19 mouse cellular contexts compared by ENCODE assay signal in the genomic region with DNA sequence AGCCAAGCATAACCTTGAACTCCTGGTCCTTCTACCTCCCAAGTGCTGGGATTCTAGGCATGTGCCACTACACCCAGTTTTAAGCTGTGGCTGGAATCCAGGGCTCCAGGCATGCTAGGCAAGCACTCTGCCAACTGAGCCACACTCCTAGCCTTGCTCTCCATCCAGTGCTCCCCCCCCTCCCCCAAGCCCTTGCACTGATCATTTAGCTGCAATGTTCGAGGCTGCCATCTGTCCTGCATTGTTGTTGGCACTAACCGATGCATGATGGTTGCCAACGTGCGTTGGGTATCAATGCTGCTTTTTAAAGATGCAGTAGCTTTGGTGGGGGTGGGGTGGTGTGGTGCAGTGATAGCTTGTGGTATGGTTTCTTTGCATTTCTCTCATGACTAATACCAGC. TPM values are rescaled to one million over a fixed set of nuclear protein-coding genes. Genes with fewer than 3 reads are reported as not detected.
DNase-seq lines count a peak whose midpoint lies in the region; ATAC-seq lines count a peak whose summit lies in the region.
"Had no signal": no experiment of that assay in that cellular context is flagged by ENCODE, and none has a peak within 500 bp of the region (broad histone marks: within the 10 kb centered on the region; RNA-seq: fewer than 3 reads in every experiment).

No protein-coding gene starts in this region.

- no peaks in the 10 kb centered on the region for H3K4me1 ChIP-seq in midbrain, embryonic 13.5 days (replicated peaks)
- H3K4me1 ChIP-seq in midbrain, embryonic 10.5 days, result 0 out of 2 replicates have a peak, but pooled peaks cover 7% of the 10 kb centered on the region
- H3K4me1 ChIP-seq in hindbrain, embryonic 15.5 days (replicated peaks), result no peaks in the 10 kb centered on the region
- H3K4me1 ChIP-seq in intestine, embryonic 15.5 days (replicated peaks), result no peaks in the 10 kb centered on the region
- H3K4me1 ChIP-seq: kidney, embryonic 15.5 days; stomach, embryonic 15.5 days had no signal

- no peak overlapping the region for H3K4me3 ChIP-seq in midbrain, embryonic 13.5 days (replicated peaks)
- H3K4me3 ChIP-seq in midbrain, embryonic 10.5 days, result no peak overlapping the region
- H3K4me3 ChIP-seq in hindbrain, embryonic 15.5 days, result no peak overlapping the region
- H3K4me3 ChIP-seq in intestine, embryonic 15.5 days (replicated peaks), result no peak overlapping the region
- H3K4me3 ChIP-seq: kidney, embryonic 15.5 days; limb, embryonic 15.5 days; stomach, embryonic 15.5 days had no signal

- H3K9me3 ChIP-seq in midbrain, embryonic 13.5 days, result no peaks in the 10 kb centered on the region
- no peaks in the 10 kb centered on the region for H3K9me3 ChIP-seq in midbrain, embryonic 10.5 days (replicated peaks)
- H3K9me3 ChIP-seq in hindbrain, embryonic 15.5 days, result no peaks in the 10 kb centered on the region
- H3K9me3 ChIP-seq in intestine, embryonic 15.5 days, result no peaks in the 10 kb centered on the region
- H3K9me3 ChIP-seq: kidney, embryonic 15.5 days; limb, embryonic 15.5 days; stomach, embryonic 15.5 days had no signal

- 72% methylated on average over 4 of the region's 4 CpGs for WGBS in midbrain, embryonic 13.5 days
- WGBS in midbrain, embryonic 10.5 days, result 85% methylated on average over 4 of the region's 4 CpGs
- 35% methylated on average over 4 of the region's 4 CpGs for WGBS in hindbrain, embryonic 15.5 days
- 85% methylated on average over 4 of the region's 4 CpGs for WGBS in intestine, embryonic 15.5 days

- peak; percentile 49 to 56 for DNase-seq in cerebellum, postnatal 14 days
- no peak for DNase-seq in midbrain, embryonic 10.5 days (ENCODE audit: low spot score)
- DNase-seq in layer of hippocampus, postnatal 10 days (ENCODE audit: low spot score in 2 of 2), result peak; percentile 23 to 32
- no peak for DNase-seq in thymus, adult 18-20 months
- DNase-seq: gastrocnemius, postnatal 36 days; lung, postnatal 10 days; spleen, adult 18-20 months; thymus, postnatal 25 days had no signal

- no peak overlapping the region for H3K9ac ChIP-seq in midbrain, embryonic 13.5 days (replicated peaks)
- no peak overlapping the region for H3K9ac ChIP-seq in hindbrain, embryonic 15.5 days
- H3K9ac ChIP-seq in intestine, embryonic 15.5 days, result no peak overlapping the region
- H3K9ac ChIP-seq: kidney, embryonic 15.5 days; limb, embryonic 15.5 days; stomach, embryonic 15.5 days had no signal

- H3K27ac ChIP-seq in midbrain, embryonic 13.5 days, result no peak overlapping the region
- H3K27ac ChIP-seq in midbrain, embryonic 10.5 days (replicated peaks), result no peak overlapping the region
- H3K27ac ChIP-seq in hindbrain, embryonic 15.5 days (replicated peaks), result no peak overlapping the region
- no peak overlapping the region for H3K27ac ChIP-seq in intestine, embryonic 15.5 days
- H3K27ac ChIP-seq: kidney, embryonic 15.5 days; limb, embryonic 15.5 days; stomach, embryonic 15.5 days had no signal

- H3K27me3 ChIP-seq in midbrain, embryonic 13.5 days, result no peaks in the 10 kb centered on the region
- no peaks in the 10 kb centered on the region for H3K27me3 ChIP-seq in midbrain, embryonic 10.5 days (ENCODE audit: low read depth, poor library complexity, severe bottlenecking)
- no peaks in the 10 kb centered on the region for H3K27me3 ChIP-seq in hindbrain, embryonic 15.5 days
- no peaks in the 10 kb centered on the region for H3K27me3 ChIP-seq in intestine, embryonic 15.5 days (replicated peaks)
- H3K27me3 ChIP-seq: kidney, embryonic 15.5 days; limb, embryonic 15.5 days; stomach, embryonic 15.5 days had no signal

- no peak for ATAC-seq in cerebellum, adult (ENCODE audit: insufficient number of reproducible peaks, low FRiP score, low TSS enrichment)
- 0 out of 2 replicates have a peak, but pooled peaks have one; percentile 28 for ATAC-seq in midbrain, embryonic 13.5 days
- ATAC-seq in hindbrain, embryonic 15.5 days (ENCODE audit: low FRiP score, low read depth), result peak; percentile 64; the same call in 1 of the 2 replicates
- no peak for ATAC-seq in intestine, embryonic 15.5 days
- ATAC-seq: intestine, embryonic 16.5 days had no signal

- no peak overlapping the region for H3K4me2 ChIP-seq in midbrain, embryonic 13.5 days (replicated peaks)
- H3K4me2 ChIP-seq in hindbrain, embryonic 15.5 days, result no peak overlapping the region
- H3K4me2 ChIP-seq in intestine, embryonic 15.5 days (replicated peaks), result no peak overlapping the region
- H3K4me2 ChIP-seq: heart, embryonic 11.5 days; kidney, embryonic 15.5 days; limb, embryonic 15.5 days; stomach, embryonic 15.5 days had no signal

- H3K36me3 ChIP-seq in midbrain, embryonic 13.5 days, result no peaks in the 10 kb centered on the region
- H3K36me3 ChIP-seq in midbrain, embryonic 10.5 days, result no peaks in the 10 kb centered on the region
- H3K36me3 ChIP-seq in hindbrain, embryonic 15.5 days, result no peaks in the 10 kb centered on the region
- H3K36me3 ChIP-seq in intestine, embryonic 15.5 days, result no peaks in the 10 kb centered on the region
- H3K36me3 ChIP-seq: kidney, embryonic 15.5 days; limb, embryonic 15.5 days; stomach, embryonic 15.5 days had no signal

RNA-seq across cellular contexts. Expression of gene Tnfrsf8, which starts 10.9 kb away (rescaled TPM):
- 0.07 and 0.24 TPM in 2 replicates for polyA plus RNA-seq in midbrain, embryonic 13.5 days (2015; fragmentation: Nextera tagmentation; extraction: Ambion mirVana)
- not detected in 2 replicates for polyA plus RNA-seq in midbrain, embryonic 10.5 days (2016; fragmentation: Nextera tagmentation; extraction: Ambion mirVana)
- 0.29 and 0.58 TPM in 2 replicates for polyA plus RNA-seq in hindbrain, embryonic 15.5 days (2015; fragmentation: Nextera tagmentation; extraction: Ambion mirVana)
- under 1 TPM; 0.47 to 0.73 TPM for total RNA-seq in layer of hippocampus, postnatal 10 days (2021)
- 0.11 TPM in 1 of 2 replicates, not detected in the other for polyA plus RNA-seq in intestine, embryonic 15.5 days (2015; fragmentation: Nextera tagmentation; extraction: Ambion mirVana)
- total RNA-seq: MEL had no signal
- polyA plus RNA-seq: intestine, embryonic 16.5 days; liver, embryonic 16.5 days had no signal

RNA-seq across cellular contexts. Expression of gene Tnfrsf1b, which starts 57.4 kb away (rescaled TPM):
- polyA plus RNA-seq in midbrain, embryonic 13.5 days (2015; fragmentation: Nextera tagmentation; extraction: Ambion mirVana), result 1.8 and 2.0 TPM in 2 replicates
- polyA plus RNA-seq in midbrain, embryonic 10.5 days (2016; fragmentation: Nextera tagmentation; extraction: Ambion mirVana), result 2.6 and 3.0 TPM in 2 replicates
- polyA plus RNA-seq in hindbrain, embryonic 15.5 days (2015; fragmentation: Nextera tagmentation; extraction: Ambion mirVana), result 3.8 and 5.1 TPM in 2 replicates
- 1 to 10 TPM; 2.5 TPM for total RNA-seq in layer of hippocampus, postnatal 10 days (2021)
- polyA plus RNA-seq in intestine, embryonic 15.5 days (2015; fragmentation: Nextera tagmentation; extraction: Ambion mirVana), result 5.3 and 5.9 TPM in 2 replicates

Comparison
In these comparisons a context has a peak if more than half of its experiments do, and no peak if none do; other contexts are left out.
1. DNase-seq: peak in cerebellum, postnatal 14 days (2 of 2) and layer of hippocampus, postnatal 10 days (2 of 2); none in midbrain, embryonic 10.5 days (single experiment) and thymus, adult 18-20 months (0 of 2).
2. ATAC-seq: peak in midbrain, embryonic 13.5 days (single experiment) and hindbrain, embryonic 15.5 days (single experiment); none in cerebellum, adult (single experiment) and intestine, embryonic 15.5 days (single experiment).